Mouse (Mus musculus) G1E (cell line): Measurements from ENCODE around the gene Parp11.

ENCODE experiments used
- CTCF ChIP-seq: IDR thresholded peaks from 2 replicates; pipeline ENCODE4 v1.5.1; 2012; ENCODE audit warnings: low read depth, low read length, inconsistent platforms, mixed read lengths
- GATA1 ChIP-seq: IDR thresholded peaks from 2 replicates; pipeline ENCODE4 v1.6.1; 2012; ENCODE audit warnings: borderline replicate concordance, low read length, inconsistent platforms, mixed read lengths
- GATA2 ChIP-seq: IDR thresholded peaks from 2 replicates; pipeline ENCODE4 v1.6.1; 2012; ENCODE audit warnings: low read depth, low read length, inconsistent platforms, borderline replicate concordance
- TAL1 ChIP-seq: conservative IDR thresholded peaks from 2 replicates; pipeline ENCODE4 v1.6.1; 2012; ENCODE audit warnings: low read depth, low read length, inconsistent platforms, mixed read lengths

DNA sequence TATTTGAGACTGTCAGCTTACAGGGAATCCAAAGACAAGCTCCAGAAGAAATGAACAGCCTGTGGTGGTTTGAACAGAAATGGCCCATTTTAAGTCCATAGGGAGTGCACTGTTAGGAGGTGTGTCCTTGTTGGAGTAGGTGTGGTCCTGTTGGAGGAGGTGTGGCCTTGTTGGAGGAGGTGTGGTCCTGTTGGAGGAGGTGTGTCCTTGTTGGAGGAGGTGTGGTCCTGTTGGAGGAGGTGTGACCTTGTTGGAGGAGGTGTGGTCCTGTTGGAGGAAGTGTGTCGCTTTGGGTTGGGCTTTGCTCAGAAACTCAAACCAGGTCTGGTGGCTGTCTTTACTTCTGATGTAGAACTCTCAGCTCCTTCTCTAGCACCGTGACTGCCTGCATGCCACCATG, 48.6 kb upstream of the Parp11 start:
- TF ChIP-seq CTCF (no peak), GATA1 (no peak), GATA2 (no peak), TAL1 (no peak)
